Mouse (Mus musculus) forebrain, embryonic 11.5 days (tissue): Measurements from ENCODE around the gene Actl7b. TPM values are rescaled to one million over a fixed set of nuclear protein-coding genes. Genes with fewer than 3 reads are reported as not detected.

Experiments used
- ATAC-seq: fragments of 200-750 bp; cut with Nextera tagmentation; replicated peaks from 2 replicates; pipeline ENCODE4 v1.8.0; 2017; ENCODE audit warnings: moderate TSS enrichment; ENCODE audit not compliant: low FRiP score
- DNase-seq: peaks from one replicate; pipeline ENCODE4 v3.0.0-alpha.2; 2017; ENCODE audit warnings: low spot score
- H3K27ac ChIP-seq: fragments of 300-500 bp; sonication (generic); 2 replicates; pipeline ENCODE4 v1.5.1; 2014; ENCODE audit warnings: low read depth, low read length
- H3K27me3 ChIP-seq: fragments of 300-500 bp; sonication (generic); 2 replicates; pipeline ENCODE4 v1.6.1; 2014; ENCODE audit warnings: mild to moderate bottlenecking, low read length, mixed read lengths; ENCODE audit not compliant: control insufficient read depth, insufficient read depth
- H3K36me3 ChIP-seq: fragments of 300-500 bp; sonication (generic); 2 replicates; pipeline ENCODE4 v1.6.1; 2014; ENCODE audit warnings: mild to moderate bottlenecking, low read length, moderate library complexity, mixed read lengths; ENCODE audit not compliant: control insufficient read depth, insufficient read depth
- H3K4me1 ChIP-seq: fragments of 300-500 bp; sonication (generic); replicated peaks from 2 replicates; pipeline ENCODE4 v1.6.1; 2014; ENCODE audit warnings: low read length, mixed read lengths; ENCODE audit not compliant: control insufficient read depth, insufficient read depth
- H3K4me2 ChIP-seq: fragments of 300-500 bp; sonication (generic); 2 replicates; pipeline ENCODE4 v1.6.1; 2014; ENCODE audit warnings: low read depth, mild to moderate bottlenecking, low read length, moderate library complexity, mixed read lengths; ENCODE audit not compliant: severe bottlenecking
- H3K4me3 ChIP-seq: fragments of 300-500 bp; sonication (generic); 2 replicates; pipeline ENCODE4 v1.5.1; 2014; ENCODE audit warnings: low read depth, low read length
- H3K9ac ChIP-seq: fragments of 300-500 bp; sonication (generic); 2 replicates; pipeline ENCODE4 v1.6.1; 2014; ENCODE audit warnings: low read length
- H3K9me3 ChIP-seq: fragments of 300-500 bp; sonication (generic); 2 replicates; pipeline ENCODE4 v1.6.1; 2016; ENCODE audit warnings: low read length, mixed read lengths; ENCODE audit not compliant: control insufficient read depth
- WGBS: fragments of 180-500 bp; shearing (Covaris S2); extraction: QIAGEN DNeasy Blood & Tissue Kit; methylation state at CpG from one replicate; pipeline ENCODE4 v1.1.7; 2014; 5-methylcytosine and 5-hydroxymethylcytosine counted together
- polyA plus RNA-seq: library from polyadenylated mRNA; unstranded; fragments of >200 nt; fragmentation: Nextera tagmentation; extraction: Ambion mirVana; gene quantifications from 2 replicates; pipeline ENCODE4 v1.2.1, GENCODE M21; 2014

The Actl7b gene
- polyA plus RNA-seq, 1 experiment from 2014 or later: not detected

GRCm38 (mm10) chr4:56743363-56744195 is 2.3 kb upstream of the Actl7b start, which contains the start of gene Actl7a:
Actl7a (plus strand) TSS chr4:56743413.
- Histone ChIP-seq H3K4me3 (no peak within 1 kb of the TSS), H3K4me2 (no peak within 1 kb of the TSS), H3K4me1 (no peaks in the 10 kb centered on the region), H3K27ac (no peak within 1 kb of the TSS), H3K36me3 (peaks cover 4% of the 10 kb centered on the region; the same call in 1 of the 2 replicates), H3K9ac (no peak within 1 kb of the TSS), H3K9me3 (no peaks in the 10 kb centered on the region), H3K27me3 (no peaks in the 10 kb centered on the region)
- DNase-seq (no peak), ATAC-seq (no peak)
- WGBS: 96% methylated on average over 21 of the region's 21 CpGs

GRCm38 (mm10) chr4:56742698-56743097 is 1.5 kb upstream of the Actl7b start:
- ATAC-seq (no peak), DNase-seq (no peak)
- WGBS: 90% methylated on average over 4 of the region's 4 CpGs
- H3K27me3 ChIP-seq: no peaks in the 10 kb centered on the region
- H3K4me3 ChIP-seq: no peak overlapping the region
- H3K4me1 ChIP-seq: no peaks in the 10 kb centered on the region
- peaks cover 4% of the 10 kb centered on the region; the same call in 1 of the 2 replicates for H3K36me3 ChIP-seq
- no peaks in the 10 kb centered on the region for H3K9me3 ChIP-seq
- H3K4me2 ChIP-seq: no peak overlapping the region
- no peak overlapping the region for H3K9ac ChIP-seq
- H3K27ac ChIP-seq: no peak overlapping the region

DNA sequence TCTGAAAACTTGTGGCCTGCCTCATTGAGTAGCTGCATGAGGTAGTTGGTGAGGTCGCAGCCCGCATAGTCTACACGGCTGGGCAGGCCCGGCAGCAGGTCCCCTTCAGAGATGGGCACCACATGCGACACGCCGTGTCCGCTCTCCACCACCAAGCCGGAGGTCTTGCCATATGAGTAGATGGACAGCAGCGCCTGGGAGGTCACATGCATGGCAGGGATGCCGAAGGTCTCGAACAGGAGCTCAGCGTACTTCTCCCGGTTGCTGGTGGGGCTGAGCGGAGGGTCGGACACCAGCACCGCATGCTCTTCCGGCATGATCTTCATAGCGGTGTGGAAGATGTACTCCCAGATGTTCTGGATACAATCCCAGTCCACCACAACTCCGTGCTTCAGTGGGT is 632 bp downstream of the Actl7b start:
- 96% methylated on average over 20 of the region's 20 CpGs for WGBS
- H3K27me3 ChIP-seq: no peaks in the 10 kb centered on the region
- no peak for ATAC-seq

DNA sequence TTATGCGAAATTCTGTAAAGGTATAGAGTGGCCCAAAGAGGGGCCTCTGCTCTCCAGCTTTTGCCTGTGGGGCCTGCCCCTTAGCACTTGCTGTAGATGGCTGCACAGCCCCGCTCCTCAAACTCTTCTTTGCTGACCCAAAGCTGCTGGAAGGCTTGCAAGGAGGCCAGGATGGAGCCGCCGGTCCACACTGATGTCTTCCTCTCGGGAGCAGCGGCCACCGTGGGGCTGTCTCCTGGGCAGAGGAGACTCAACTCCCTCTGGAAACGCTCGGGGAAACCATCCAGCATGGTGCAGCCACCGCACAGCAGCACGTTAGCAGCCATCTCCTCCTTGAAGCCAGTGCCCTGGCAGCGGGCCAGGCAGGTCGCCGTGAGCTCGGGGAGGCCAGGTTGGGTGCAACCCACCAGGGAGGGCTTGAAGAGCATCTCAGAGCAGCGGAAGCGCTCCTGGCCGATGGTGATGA is 1.2 kb downstream of the Actl7b start, which contains the start of gene Gm26657:
Gene Gm26657 (plus strand): TSS at position 51 of the 466 bp plus-strand sequence.
- Histone ChIP-seq H3K27ac (no peak within 1 kb of the TSS), H3K36me3 (peaks cover 4% of the 10 kb centered on the region; the same call in 1 of the 2 replicates), H3K9me3 (no peaks in the 10 kb centered on the region), H3K4me2 (no peak within 1 kb of the TSS), H3K9ac (no peak within 1 kb of the TSS), H3K27me3 (no peaks in the 10 kb centered on the region), H3K4me1 (no peaks in the 10 kb centered on the region), H3K4me3 (no peak within 1 kb of the TSS)
- ATAC-seq (no peak), DNase-seq (no peak)
- 93% methylated on average over 18 of the region's 18 CpGs for WGBS

More for the DNA sequence above, 632 bp downstream of the Actl7b start:
- Histone ChIP-seq H3K4me3 (no peak overlapping the region), H3K27ac (no peak overlapping the region), H3K9me3 (no peaks in the 10 kb centered on the region), H3K4me2 (no peak overlapping the region), H3K36me3 (peaks cover 4% of the 10 kb centered on the region; the same call in 1 of the 2 replicates), H3K9ac (no peak overlapping the region), H3K4me1 (no peaks in the 10 kb centered on the region)
- no peak for DNase-seq

DNA sequence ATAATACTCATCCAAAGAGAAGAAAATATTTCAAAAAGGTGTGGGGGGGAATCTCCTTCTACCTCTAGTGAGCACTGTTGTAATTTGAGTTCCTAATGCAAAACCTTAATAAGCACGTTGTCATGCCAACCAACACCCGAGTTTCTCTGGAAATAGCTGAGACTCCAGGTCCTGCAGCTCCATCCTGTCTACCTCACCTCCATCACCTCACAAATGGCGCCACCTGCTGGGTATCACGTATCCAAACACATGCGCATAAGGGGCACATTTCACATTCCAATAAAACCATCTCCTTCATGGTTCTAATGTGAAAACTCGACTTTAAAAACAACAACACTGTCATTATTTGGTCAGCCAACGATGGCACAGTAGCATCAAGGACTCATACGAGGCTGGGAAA is 15.4 kb downstream of the Actl7b start:
- H3K27me3 ChIP-seq: no peaks in the 10 kb centered on the region
- H3K27ac ChIP-seq: no peak overlapping the region
- no peak for DNase-seq
- H3K4me1 ChIP-seq: no peaks in the 10 kb centered on the region
- no peak for ATAC-seq
- H3K36me3 ChIP-seq: no peaks in the 10 kb centered on the region
- no peak overlapping the region for H3K4me2 ChIP-seq
- no peak overlapping the region for H3K4me3 ChIP-seq
- no peak overlapping the region for H3K9ac ChIP-seq
- no peaks in the 10 kb centered on the region for H3K9me3 ChIP-seq
- 61% methylated on average over 8 of the region's 8 CpGs for WGBS

GRCm38 (mm10) chr4:56723237-56723636 is 18.0 kb downstream of the Actl7b start:
- H3K4me1 ChIP-seq: no peaks in the 10 kb centered on the region
- H3K36me3 ChIP-seq: no peaks in the 10 kb centered on the region
- no peak for ATAC-seq
- no peak overlapping the region for H3K4me2 ChIP-seq
- H3K4me3 ChIP-seq: no peak overlapping the region
- no peaks in the 10 kb centered on the region for H3K27me3 ChIP-seq
- no peak overlapping the region for H3K9ac ChIP-seq
- no peaks in the 10 kb centered on the region for H3K9me3 ChIP-seq
- no peak for DNase-seq
- WGBS: 97% methylated on average over 6 of the region's 6 CpGs
- no peak overlapping the region for H3K27ac ChIP-seq

DNA sequence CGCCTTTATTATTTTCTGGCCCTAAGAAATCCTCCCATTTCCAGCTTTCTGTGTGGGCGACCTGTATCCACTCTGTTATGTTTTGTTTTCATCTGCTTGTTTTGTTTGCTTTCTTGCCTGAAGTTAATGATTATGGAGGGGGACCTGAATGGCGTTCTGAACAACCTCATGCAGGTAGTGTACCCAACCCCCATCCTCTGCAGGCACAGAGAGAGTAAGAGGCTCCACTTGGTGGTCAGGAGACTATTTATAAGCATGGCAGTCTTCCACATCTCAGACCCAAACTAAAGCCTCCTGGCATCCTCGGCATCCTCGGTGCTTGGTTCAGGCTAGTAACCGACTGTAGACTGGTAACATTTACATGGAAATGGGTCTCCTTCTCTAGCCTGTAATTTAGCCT is 18.9 kb downstream of the Actl7b start:
- H3K4me2 ChIP-seq: no peak overlapping the region
- H3K27me3 ChIP-seq: no peaks in the 10 kb centered on the region
- DNase-seq: no peak
- no peak overlapping the region for H3K4me3 ChIP-seq
- ATAC-seq: no peak
- no peaks in the 10 kb centered on the region for H3K9me3 ChIP-seq
- WGBS: 69% methylated on average over 6 of the region's 6 CpGs
- H3K36me3 ChIP-seq: no peaks in the 10 kb centered on the region
- H3K9ac ChIP-seq: no peak overlapping the region
- no peak overlapping the region for H3K27ac ChIP-seq
- H3K4me1 ChIP-seq: no peaks in the 10 kb centered on the region

DNA sequence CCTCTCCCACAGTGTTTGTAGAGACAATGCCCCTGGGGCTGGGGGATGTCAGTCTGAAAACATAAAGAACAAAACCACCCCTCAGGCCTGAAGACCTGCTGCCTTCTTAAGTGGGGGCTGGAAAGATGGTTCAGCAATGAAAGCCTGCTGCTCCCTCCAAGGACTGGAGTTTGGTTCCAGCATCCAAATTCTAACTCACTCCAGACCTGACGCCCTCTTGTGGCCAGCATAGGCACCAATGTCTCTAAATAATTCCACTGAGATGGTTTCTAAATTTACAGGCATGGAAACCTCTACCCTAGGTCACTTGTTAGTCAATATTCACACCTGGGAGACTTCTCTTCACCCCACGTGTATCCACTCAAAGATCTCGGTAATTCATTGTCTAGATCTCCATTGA is 19.8 kb downstream of the Actl7b start:
- ATAC-seq (no peak), DNase-seq (no peak)
- H3K4me1 ChIP-seq: no peaks in the 10 kb centered on the region
- no peak overlapping the region for H3K4me2 ChIP-seq
- H3K36me3 ChIP-seq: no peaks in the 10 kb centered on the region
- no peaks in the 10 kb centered on the region for H3K9me3 ChIP-seq
- no peaks in the 10 kb centered on the region for H3K27me3 ChIP-seq
- H3K27ac ChIP-seq: no peak overlapping the region
- WGBS: 28% methylated on average over 3 of the region's 3 CpGs
- H3K9ac ChIP-seq: no peak overlapping the region
- H3K4me3 ChIP-seq: no peak overlapping the region

- Histone ChIP-seq H3K27ac (no peak overlapping the region), H3K4me1 (no peaks in the 10 kb centered on the region), H3K4me3 (no peak overlapping the region), H3K4me2 (no peak overlapping the region), H3K9me3 (no peaks in the 10 kb centered on the region), H3K36me3 (no peaks in the 10 kb centered on the region), H3K27me3 (no peaks in the 10 kb centered on the region), H3K9ac (no peak overlapping the region)
- no peak for DNase-seq
- 89% methylated on average over 9 of the region's 9 CpGs for WGBS
- ATAC-seq: no peak
Measured at GRCm38 (mm10) chr4:56720403-56720802, 20.8 kb downstream of the Actl7b start.
